Mouse (Mus musculus): ENCODE results near the gene Gnai1. TPM values are rescaled to one million over a fixed set of nuclear protein-coding genes. Genes with fewer than 3 reads are reported as not detected.
A peak's percentile ranks its signal among the peaks of the same experiment; 100 is the strongest.
"Not testable (repeated sequence)": the region's sequence is repeated elsewhere in the genome, so short reads cannot be mapped to it uniquely, and the experiment has no call there.

The Gnai1 gene
- polyA plus RNA-seq, 2 experiments: 14.7 to 31.2 TPM

- H3K4me2 ChIP-seq (replicated peaks; ENCODE audit: low read depth, low read length, severe bottlenecking): peak overlapping the region; percentile 89
- no peaks in the 10 kb centered on the region for H3K36me3 ChIP-seq (ENCODE audit: control insufficient read depth, insufficient read depth, low read length)
- no peak for ATAC-seq (ENCODE audit: low FRiP score, low read depth)
- peak overlapping the region; percentile 73; the same call in 1 of the 2 replicates for H3K9ac ChIP-seq (ENCODE audit: low read depth, low read length, severe bottlenecking)
- peaks cover 8% of the 10 kb centered on the region for H3K4me1 ChIP-seq (ENCODE audit: control insufficient read depth, insufficient read depth, low read length)
- DNase-seq (ENCODE audit: low spot score): no peak
- no peaks in the 10 kb centered on the region for H3K27me3 ChIP-seq (ENCODE audit: control insufficient read depth, insufficient read depth, low read length)
- no peaks in the 10 kb centered on the region for H3K9me3 ChIP-seq (ENCODE audit: control insufficient read depth, low read length)
- H3K4me3 ChIP-seq (replicated peaks; ENCODE audit: low read length): peak overlapping the region; percentile 84
- H3K27ac ChIP-seq (replicated peaks; ENCODE audit: low read depth, low read length): no peak overlapping the region
- 27% methylated on average over 6 of the region's 6 CpGs for WGBS
- no peak for TF ChIP-seq POLR2A (IDR thresholded peaks at IDR 0.05; ENCODE audit: borderline replicate concordance, extremely low read depth, insufficient read depth, insufficient read length)
Measured at GRCm38 (mm10) chr5:18358778-18359177, 1.4 kb downstream of the Gnai1 start.

GRCm38 (mm10) chr5:18358191-18358590 is 2.0 kb downstream of the Gnai1 start:
- H3K9ac ChIP-seq (ENCODE audit: low read depth, low read length, severe bottlenecking): no peak overlapping the region
- DNase-seq (ENCODE audit: low spot score): peak; percentile 31
- H3K4me1 ChIP-seq (ENCODE audit: control insufficient read depth, insufficient read depth, low read length): peaks cover 8% of the 10 kb centered on the region
- no peaks in the 10 kb centered on the region for H3K27me3 ChIP-seq (ENCODE audit: control insufficient read depth, insufficient read depth, low read length)
- H3K4me2 ChIP-seq (replicated peaks; ENCODE audit: low read depth, low read length, severe bottlenecking): peak overlapping the region; percentile 89
- H3K9me3 ChIP-seq (ENCODE audit: control insufficient read depth, low read length): no peaks in the 10 kb centered on the region
- WGBS: 13% methylated on average over 3 of the region's 3 CpGs
- no peak for ATAC-seq (ENCODE audit: low FRiP score, low read depth)
- TF ChIP-seq POLR2A (IDR thresholded peaks at IDR 0.05; ENCODE audit: borderline replicate concordance, extremely low read depth, insufficient read depth, insufficient read length): no peak
- H3K27ac ChIP-seq (replicated peaks; ENCODE audit: low read depth, low read length): no peak overlapping the region
- 0 out of 2 replicates have a peak overlapping the region, but pooled peaks have one; percentile 84 for H3K4me3 ChIP-seq (replicated peaks; ENCODE audit: low read length)
- no peaks in the 10 kb centered on the region for H3K36me3 ChIP-seq (ENCODE audit: control insufficient read depth, insufficient read depth, low read length)

GRCm38 (mm10) chr5:18347297-18347696 is 12.9 kb downstream of the Gnai1 start:
- 94% methylated on average over 3 of the region's 3 CpGs for WGBS
- DNase-seq (ENCODE audit: low spot score): no peak

GRCm38 (mm10) chr5:18343455-18344142 is 16.6 kb downstream of the Gnai1 start:
- 83% methylated on average over 4 of the region's 4 CpGs for WGBS

More at GRCm38 (mm10) chr5:18347297-18347696, 12.9 kb downstream of the Gnai1 start:
- Histone ChIP-seq H3K36me3 (ENCODE audit: control insufficient read depth, insufficient read depth, low read length) (no peaks in the 10 kb centered on the region), H3K4me2 (replicated peaks; ENCODE audit: low read depth, low read length, severe bottlenecking) (no peak overlapping the region), H3K4me1 (ENCODE audit: control insufficient read depth, insufficient read depth, low read length) (no peaks in the 10 kb centered on the region), H3K27ac (replicated peaks; ENCODE audit: low read depth, low read length) (no peak overlapping the region), H3K4me3 (replicated peaks; ENCODE audit: low read length) (no peak overlapping the region), H3K27me3 (ENCODE audit: control insufficient read depth, insufficient read depth, low read length) (no peaks in the 10 kb centered on the region), H3K9me3 (ENCODE audit: control insufficient read depth, low read length) (no peaks in the 10 kb centered on the region), H3K9ac (ENCODE audit: low read depth, low read length, severe bottlenecking) (no peak overlapping the region)
- no peak for TF ChIP-seq POLR2A (IDR thresholded peaks at IDR 0.05; ENCODE audit: borderline replicate concordance, extremely low read depth, insufficient read depth, insufficient read length)
- ATAC-seq (ENCODE audit: low FRiP score, low read depth): no peak

GRCm38 (mm10) chr5:18342765-18343454 is 17.2 kb downstream of the Gnai1 start:
- no peak for TF ChIP-seq POLR2A (IDR thresholded peaks at IDR 0.05; ENCODE audit: borderline replicate concordance, extremely low read depth, insufficient read depth, insufficient read length)
- DNase-seq (ENCODE audit: low spot score) (no peak), ATAC-seq (ENCODE audit: low FRiP score, low read depth) (no peak)
- no peaks in the 10 kb centered on the region for H3K36me3 ChIP-seq (ENCODE audit: control insufficient read depth, insufficient read depth, low read length)
- no peak overlapping the region for H3K4me3 ChIP-seq (replicated peaks; ENCODE audit: low read length)
- no peak overlapping the region for H3K9ac ChIP-seq (ENCODE audit: low read depth, low read length, severe bottlenecking)
- H3K4me1 ChIP-seq (ENCODE audit: control insufficient read depth, insufficient read depth, low read length): no peaks in the 10 kb centered on the region
- 84% methylated on average over 4 of the region's 4 CpGs for WGBS
- no peak overlapping the region for H3K27ac ChIP-seq (replicated peaks; ENCODE audit: low read depth, low read length)
- H3K9me3 ChIP-seq (ENCODE audit: control insufficient read depth, low read length): no peaks in the 10 kb centered on the region
- H3K27me3 ChIP-seq (ENCODE audit: control insufficient read depth, insufficient read depth, low read length): no peaks in the 10 kb centered on the region
- no peak overlapping the region for H3K4me2 ChIP-seq (replicated peaks; ENCODE audit: low read depth, low read length, severe bottlenecking)

More at GRCm38 (mm10) chr5:18343455-18344142, 16.6 kb downstream of the Gnai1 start:
- no peaks in the 10 kb centered on the region for H3K27me3 ChIP-seq (ENCODE audit: control insufficient read depth, insufficient read depth, low read length)
- no peaks in the 10 kb centered on the region for H3K4me1 ChIP-seq (ENCODE audit: control insufficient read depth, insufficient read depth, low read length)
- no peaks in the 10 kb centered on the region for H3K36me3 ChIP-seq (ENCODE audit: control insufficient read depth, insufficient read depth, low read length)
- TF ChIP-seq POLR2A (IDR thresholded peaks at IDR 0.05; ENCODE audit: borderline replicate concordance, extremely low read depth, insufficient read depth, insufficient read length): no peak
- DNase-seq (ENCODE audit: low spot score): no peak
- H3K9ac ChIP-seq (ENCODE audit: low read depth, low read length, severe bottlenecking): no peak overlapping the region
- no peak for ATAC-seq (ENCODE audit: low FRiP score, low read depth)
- H3K4me2 ChIP-seq (replicated peaks; ENCODE audit: low read depth, low read length, severe bottlenecking): no peak overlapping the region
- H3K9me3 ChIP-seq (ENCODE audit: control insufficient read depth, low read length): no peaks in the 10 kb centered on the region
- no peak overlapping the region for H3K4me3 ChIP-seq (replicated peaks; ENCODE audit: low read length)
- no peak overlapping the region for H3K27ac ChIP-seq (replicated peaks; ENCODE audit: low read depth, low read length)

DNA sequence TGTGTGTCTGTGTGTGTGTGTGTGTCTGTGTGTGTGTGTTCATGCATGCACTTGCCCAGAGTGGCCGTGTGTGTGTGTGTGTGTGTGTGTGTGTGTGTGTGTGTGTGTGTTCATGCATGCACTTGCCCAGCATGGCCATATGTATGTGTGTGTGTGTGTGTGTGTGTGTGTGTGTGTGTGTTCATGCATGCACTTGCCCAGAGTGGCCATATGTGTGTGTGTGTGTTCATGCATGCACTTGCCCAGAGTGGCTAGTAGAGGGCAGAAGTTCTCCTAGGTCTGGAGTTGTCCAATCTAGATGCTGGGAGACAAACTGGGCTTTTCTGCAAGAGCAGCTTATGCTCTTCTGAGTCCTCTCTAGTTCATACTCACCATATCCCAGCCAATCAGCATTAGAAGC is 18.3 kb downstream of the Gnai1 start:
- not testable (repeated sequence) for H3K4me1 ChIP-seq (ENCODE audit: control insufficient read depth, insufficient read depth, low read length); H3K4me3 ChIP-seq (replicated peaks; ENCODE audit: low read length); H3K4me2 ChIP-seq (replicated peaks; ENCODE audit: low read depth, low read length, severe bottlenecking); H3K36me3 ChIP-seq (ENCODE audit: control insufficient read depth, insufficient read depth, low read length); H3K27me3 ChIP-seq (ENCODE audit: control insufficient read depth, insufficient read depth, low read length); H3K27ac ChIP-seq (replicated peaks; ENCODE audit: low read depth, low read length); DNase-seq (ENCODE audit: low spot score); H3K9me3 ChIP-seq (ENCODE audit: control insufficient read depth, low read length); H3K9ac ChIP-seq (ENCODE audit: low read depth, low read length, severe bottlenecking); ATAC-seq (ENCODE audit: low FRiP score, low read depth)
- WGBS: 67% methylated on average over 1 of the region's 1 CpGs

All from limb, embryonic 14.5 days (tissue).